Mouse (Mus musculus) stomach, postnatal 0 days (tissue): ENCODE data around the gene Smc3.

ENCODE experiments used
- CTCF ChIP-seq: IDR thresholded peaks from 2 replicates; pipeline ENCODE4 v1.5.1; 2016; ENCODE audit warnings: antibody characterized with exemption, low read depth, mild to moderate bottlenecking, moderate library complexity
- EP300 ChIP-seq: optimal IDR thresholded peaks from 2 replicates; pipeline ENCODE3; 2016; ENCODE audit warnings: antibody characterized with exemption

GRCm38 (mm10) chr19:53556841-53557240, 43.4 kb upstream of the Smc3 start:
- TF ChIP-seq CTCF (peak; percentile 21; the same call in 1 of the 2 replicates), EP300 (no peak)
